Mouse (Mus musculus): ENCODE results near the gene Lao1.

The Lao1 gene

GRCm38 (mm10) chr4:119014997-119015396, 53.6 kb downstream of the Lao1 start:
- DNase-seq (ENCODE audit: low spot score in 2 of 2) = no peak

- DNase-seq (ENCODE audit: low spot score in 2 of 2) = no peak
These were observed 54.2 kb downstream of the Lao1 start for GRCm38 (mm10) chr4:119015557-119015956.

- DNase-seq (ENCODE audit: low spot score in 2 of 2) = no peak
These were observed 55.7 kb downstream of the Lao1 start for GRCm38 (mm10) chr4:119017078-119017477.

Measured in right cerebral cortex, postnatal 36 days (tissue).